Mouse (Mus musculus): Measurements from ENCODE around the gene Rap1a. TPM values are rescaled to one million over a fixed set of nuclear protein-coding genes. Genes with fewer than 3 reads are reported as not detected.

The Rap1a gene
- polyA plus RNA-seq, 1 experiment, result 25.2 TPM

- H3K27me3 ChIP-seq (ENCODE audit: control insufficient read depth, insufficient read depth, insufficient read length), result no peaks in the 10 kb centered on the region
- H3K4me3 ChIP-seq, result no peak overlapping the region
- H3K36me3 ChIP-seq (ENCODE audit: control insufficient read depth, insufficient read depth), result no peaks in the 10 kb centered on the region
- TF ChIP-seq REST (IDR thresholded peaks at IDR 0.05; ENCODE audit: insufficient read depth, insufficient read length) (no peak), POLR2A (IDR thresholded peaks at IDR 0.05; ENCODE audit: insufficient read length, low read depth) (no peak), TCF3 (IDR thresholded peaks at IDR 0.05; ENCODE audit: insufficient read length, low read depth) (no peak), MYOG (IDR thresholded peaks at IDR 0.05; ENCODE audit: control insufficient read depth in 1 of 3, insufficient read depth in 1 of 3, insufficient read length in 2 of 3, low read depth in 2 of 3) (no peak), MAX (IDR thresholded peaks at IDR 0.05; ENCODE audit: low read depth) (no peak), SRF (IDR thresholded peaks at IDR 0.05; ENCODE audit: control insufficient read depth, insufficient read length, low read depth) (no peak), POLR2AphosphoS2 (IDR thresholded peaks at IDR 0.05; ENCODE audit: insufficient read length, low read depth) (no peak), TCF12 (IDR thresholded peaks at IDR 0.05; ENCODE audit: insufficient read depth, poor library complexity, severe bottlenecking) (no peak), MYOD1 (IDR thresholded peaks at IDR 0.05; ENCODE audit: control insufficient read depth in 1 of 3, insufficient read length in 2 of 3, low read depth in 2 of 3) (no peak), E2F4 (IDR thresholded peaks at IDR 0.05; ENCODE audit: insufficient read depth) (no peak), USF1 (IDR thresholded peaks at IDR 0.05; ENCODE audit: low read depth) (no peak), CEBPB (IDR thresholded peaks at IDR 0.05; ENCODE audit: insufficient read depth, poor library complexity, severe bottlenecking) (no peak)
- no peaks in the 10 kb centered on the region for H3K79me2 ChIP-seq (ENCODE audit: control insufficient read depth, insufficient read depth)
- H3ac ChIP-seq (ENCODE audit: control insufficient read depth, insufficient read length), result no peak overlapping the region
- no peak overlapping the region for H3K4me2 ChIP-seq (ENCODE audit: low read depth)
Observed at GRCm38 (mm10) chr3:105808179-105809037, 7.3 kb upstream of the Rap1a start.

GRCm38 (mm10) chr3:105807672-105808071 is 6.5 kb upstream of the Rap1a start:
- Histone ChIP-seq H3K4me3 (no peak overlapping the region), H3K4me2 (ENCODE audit: low read depth) (no peak overlapping the region), H3K27me3 (ENCODE audit: control insufficient read depth, insufficient read depth, insufficient read length) (no peaks in the 10 kb centered on the region)

GRCm38 (mm10) chr3:105806519-105807249 is 5.5 kb upstream of the Rap1a start:
- Histone ChIP-seq H3K4me3 (no peak overlapping the region), H3K36me3 (ENCODE audit: control insufficient read depth, insufficient read depth) (no peaks in the 10 kb centered on the region), H3K27me3 (ENCODE audit: control insufficient read depth, insufficient read depth, insufficient read length) (no peaks in the 10 kb centered on the region), H3K79me2 (ENCODE audit: control insufficient read depth, insufficient read depth) (no peaks in the 10 kb centered on the region), H3ac (ENCODE audit: control insufficient read depth, insufficient read length) (no peak overlapping the region), H3K4me2 (ENCODE audit: low read depth) (no peak overlapping the region)
- TF ChIP-seq REST (IDR thresholded peaks at IDR 0.05; ENCODE audit: insufficient read depth, insufficient read length), result no peak
- TF ChIP-seq E2F4 (IDR thresholded peaks at IDR 0.05; ENCODE audit: insufficient read depth), result no peak
- TF ChIP-seq MYOG (IDR thresholded peaks at IDR 0.05; ENCODE audit: control insufficient read depth in 1 of 3, insufficient read depth in 1 of 3, insufficient read length in 2 of 3, low read depth in 2 of 3), result no peak
- no peak for TF ChIP-seq SRF (IDR thresholded peaks at IDR 0.05; ENCODE audit: control insufficient read depth, insufficient read length, low read depth)
- no peak for TF ChIP-seq MYOD1 (IDR thresholded peaks at IDR 0.05; ENCODE audit: control insufficient read depth in 1 of 3, insufficient read length in 2 of 3, low read depth in 2 of 3)
- no peak for TF ChIP-seq MAX (IDR thresholded peaks at IDR 0.05; ENCODE audit: low read depth)
- TF ChIP-seq POLR2AphosphoS2 (IDR thresholded peaks at IDR 0.05; ENCODE audit: insufficient read length, low read depth), result no peak

More at GRCm38 (mm10) chr3:105807672-105808071, 6.5 kb upstream of the Rap1a start:
- H3K36me3 ChIP-seq (ENCODE audit: control insufficient read depth, insufficient read depth), result no peaks in the 10 kb centered on the region
- TF ChIP-seq CEBPB (IDR thresholded peaks at IDR 0.05; ENCODE audit: insufficient read depth, poor library complexity, severe bottlenecking) (no peak), TCF12 (IDR thresholded peaks at IDR 0.05; ENCODE audit: insufficient read depth, poor library complexity, severe bottlenecking) (no peak)
- no peak overlapping the region for H3ac ChIP-seq (ENCODE audit: control insufficient read depth, insufficient read length)
- no peaks in the 10 kb centered on the region for H3K79me2 ChIP-seq (ENCODE audit: control insufficient read depth, insufficient read depth)

GRCm38 (mm10) chr3:105803600-105803999 is 2.5 kb upstream of the Rap1a start:
- Histone ChIP-seq H3ac (ENCODE audit: control insufficient read depth, insufficient read length) (no peak overlapping the region), H3K27me3 (ENCODE audit: control insufficient read depth, insufficient read depth, insufficient read length) (no peaks in the 10 kb centered on the region), H3K36me3 (ENCODE audit: control insufficient read depth, insufficient read depth) (no peaks in the 10 kb centered on the region), H3K79me2 (ENCODE audit: control insufficient read depth, insufficient read depth) (peaks cover 21% of the 10 kb centered on the region), H3K4me2 (ENCODE audit: low read depth) (no peak overlapping the region), H3K4me3 (no peak overlapping the region)
- TF ChIP-seq TCF12 (IDR thresholded peaks at IDR 0.05; ENCODE audit: insufficient read depth, poor library complexity, severe bottlenecking) (no peak), SRF (IDR thresholded peaks at IDR 0.05; ENCODE audit: control insufficient read depth, insufficient read length, low read depth) (no peak), MYOD1 (IDR thresholded peaks at IDR 0.05; ENCODE audit: control insufficient read depth in 1 of 3, insufficient read length in 2 of 3, low read depth in 2 of 3) (no peak), TCF3 (IDR thresholded peaks at IDR 0.05; ENCODE audit: insufficient read length, low read depth) (no peak), POLR2A (IDR thresholded peaks at IDR 0.05; ENCODE audit: insufficient read length, low read depth) (no peak), POLR2AphosphoS2 (IDR thresholded peaks at IDR 0.05; ENCODE audit: insufficient read length, low read depth) (no peak), USF1 (IDR thresholded peaks at IDR 0.05; ENCODE audit: low read depth) (no peak), REST (IDR thresholded peaks at IDR 0.05; ENCODE audit: insufficient read depth, insufficient read length) (no peak), E2F4 (IDR thresholded peaks at IDR 0.05; ENCODE audit: insufficient read depth) (no peak), MAX (IDR thresholded peaks at IDR 0.05; ENCODE audit: low read depth) (no peak), CEBPB (IDR thresholded peaks at IDR 0.05; ENCODE audit: insufficient read depth, poor library complexity, severe bottlenecking) (no peak), MYOG (IDR thresholded peaks at IDR 0.05; ENCODE audit: control insufficient read depth in 1 of 3, insufficient read depth in 1 of 3, insufficient read length in 2 of 3, low read depth in 2 of 3) (no peak)
